Comparison of ENCODE assay signal across 23 mouse cellular contexts in the genomic region with DNA sequence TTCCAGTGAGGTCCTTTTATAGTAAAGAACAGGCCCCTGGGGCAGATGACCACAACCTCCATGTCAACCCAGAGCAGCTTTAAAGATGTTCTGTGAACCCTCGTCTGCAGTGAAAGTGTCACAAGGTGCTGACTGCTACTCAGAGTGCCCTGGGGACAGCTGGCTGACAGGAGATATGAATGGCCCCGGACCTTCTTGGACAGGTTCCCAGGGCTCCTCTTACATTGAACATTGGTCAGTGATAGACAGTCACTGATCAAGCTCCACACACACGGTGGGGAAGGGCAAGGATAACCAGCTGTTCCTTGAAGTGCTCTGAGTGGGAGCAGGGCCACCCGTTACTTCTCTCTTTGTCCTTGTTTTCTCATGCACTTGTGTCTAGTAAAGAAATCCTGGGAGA. TPM values are rescaled to one million over a fixed set of nuclear protein-coding genes. Genes with fewer than 3 reads are reported as not detected.
A peak's percentile ranks its signal among the peaks of the same experiment; 100 is the strongest.
DNase-seq lines count a peak whose midpoint lies in the region; ATAC-seq lines count a peak whose summit lies in the region.
"Had no signal": no experiment of that assay in that cellular context is flagged by ENCODE, and none has a peak within 500 bp of the region (broad histone marks: within the 10 kb centered on the region; RNA-seq: fewer than 3 reads in every experiment).

No protein-coding gene starts in this region.

- peak; percentile 48 for DNase-seq in adrenal gland, postnatal 10 days
- DNase-seq in adrenal gland, adult 2 months: no peak
- peak; percentile 93 for DNase-seq in heart, adult 11 months
- no peak for DNase-seq in heart, adult 18-20 months
- DNase-seq in heart, adult 9 months (ENCODE audit: low spot score in 2 of 2): no peak
- DNase-seq: cerebellum, adult 8-10 months; cerebellum, postnatal 36 days; embryo, embryonic 11 days; kidney, adult 18-20 months; thymus, postnatal 14 days had no signal

- H3K4me2 ChIP-seq in heart, embryonic 15.5 days: peak overlapping the region; percentile 6; the same call in 1 of the 2 replicates
- H3K4me2 ChIP-seq in heart, embryonic 16.5 days (ENCODE audit: low read depth, low read length): peak overlapping the region; percentile 8; the same call in 1 of the 2 replicates
- H3K4me2 ChIP-seq: embryonic facial prominence, embryonic 13.5 days; forebrain, embryonic 15.5 days; hindbrain, embryonic 14.5 days; liver, embryonic 15.5 days; midbrain, embryonic 15.5 days; neural tube, embryonic 13.5 days had no signal

- H3K27me3 ChIP-seq in heart, embryonic 15.5 days: no peaks in the 10 kb centered on the region
- H3K27me3 ChIP-seq in heart, embryonic 16.5 days (ENCODE audit: control insufficient read depth, insufficient read depth, low read length): no peaks in the 10 kb centered on the region
- H3K27me3 ChIP-seq: embryonic facial prominence, embryonic 13.5 days; forebrain, embryonic 15.5 days; liver, embryonic 15.5 days; midbrain, embryonic 15.5 days; neural tube, embryonic 13.5 days had no signal

- H3K27ac ChIP-seq in heart, embryonic 15.5 days: peak overlapping the region; percentile 74
- H3K27ac ChIP-seq in heart, embryonic 16.5 days (ENCODE audit: low read length): peak overlapping the region; percentile 79
- H3K27ac ChIP-seq: embryonic facial prominence, embryonic 13.5 days; forebrain, embryonic 15.5 days; hindbrain, embryonic 14.5 days; kidney, postnatal 0 days; left cerebral cortex, adult 2 months; liver, embryonic 15.5 days; macrophage; midbrain, embryonic 15.5 days; neural tube, embryonic 13.5 days had no signal

- H3K36me3 ChIP-seq in heart, embryonic 15.5 days: no peaks in the 10 kb centered on the region
- H3K36me3 ChIP-seq in heart, embryonic 16.5 days (ENCODE audit: control insufficient read depth, insufficient read depth): no peaks in the 10 kb centered on the region
- H3K36me3 ChIP-seq: embryonic facial prominence, embryonic 13.5 days; forebrain, embryonic 15.5 days; liver, embryonic 15.5 days; midbrain, embryonic 15.5 days; neural tube, embryonic 13.5 days had no signal

- H3K4me3 ChIP-seq in heart, embryonic 15.5 days: no peak overlapping the region
- H3K4me3 ChIP-seq in heart, embryonic 16.5 days (ENCODE audit: low read length): no peak overlapping the region
- H3K4me3 ChIP-seq: embryonic facial prominence, embryonic 13.5 days; forebrain, embryonic 15.5 days; left cerebral cortex, adult 2 months; liver, embryonic 15.5 days; midbrain, embryonic 15.5 days; neural tube, embryonic 13.5 days had no signal

- peak; percentile 64; the same call in 1 of the 2 replicates for ATAC-seq in heart, embryonic 15.5 days (replicated peaks; ENCODE audit: insufficient number of reproducible peaks, insufficient read depth, low FRiP score, low read depth)
- ATAC-seq in heart, embryonic 16.5 days (replicated peaks; ENCODE audit: extremely low read depth, insufficient read depth, low FRiP score): peak; percentile 72
- ATAC-seq in erythroblast, adult 5-6 weeks (replicated peaks; ENCODE audit: low FRiP score, poor library complexity, severe bottlenecking): no peak
- ATAC-seq: forebrain, embryonic 15.5 days; inflammation-experienced regulatory T-cells, adult 6 months; midbrain, embryonic 15.5 days had no signal

- no peak overlapping the region for H3K9ac ChIP-seq in heart, embryonic 15.5 days
- H3K9ac ChIP-seq in heart, embryonic 16.5 days (ENCODE audit: low read length): 0 out of 2 replicates have a peak overlapping the region, but pooled peaks have one; percentile 8
- H3K9ac ChIP-seq: embryonic facial prominence, embryonic 13.5 days; forebrain, embryonic 15.5 days; hindbrain, embryonic 14.5 days; liver, embryonic 15.5 days; midbrain, embryonic 15.5 days; neural tube, embryonic 13.5 days had no signal

- no peaks in the 10 kb centered on the region for H3K9me3 ChIP-seq in heart, embryonic 15.5 days (replicated peaks)
- no peaks in the 10 kb centered on the region for H3K9me3 ChIP-seq in heart, embryonic 16.5 days (replicated peaks; ENCODE audit: control insufficient read depth, low read length)
- H3K9me3 ChIP-seq: embryonic facial prominence, embryonic 13.5 days; forebrain, embryonic 15.5 days; liver, embryonic 15.5 days; midbrain, embryonic 15.5 days; neural tube, embryonic 13.5 days had no signal

- WGBS in heart, embryonic 15.5 days: 18% methylated on average over 4 of the region's 4 CpGs
- WGBS in heart, embryonic 16.5 days: 14% methylated on average over 4 of the region's 4 CpGs

- peaks cover 93% of the 10 kb centered on the region for H3K4me1 ChIP-seq in heart, embryonic 15.5 days (replicated peaks)
- peaks cover 75% of the 10 kb centered on the region for H3K4me1 ChIP-seq in heart, embryonic 16.5 days (ENCODE audit: control insufficient read depth, insufficient read depth, low read length)
- H3K4me1 ChIP-seq: liver, embryonic 15.5 days had no signal

RNA-seq across cellular contexts. Expression of gene Sh3bp4, which starts 50.1 kb away (rescaled TPM):
- total RNA-seq in adrenal gland, postnatal 10 days (2021): 10 to 100 TPM; 13.4 to 17.6 TPM
- total RNA-seq in adrenal gland, adult 2 months (2021): 10 to 100 TPM; 16.4 to 21.3 TPM
- polyA plus RNA-seq in adrenal gland, adult 2 months (2012; rRNA removed): 11.8 and 13.7 TPM in 2 replicates
- total RNA-seq in heart, adult 18-20 months (2021): 10 to 100 TPM; 11.2 TPM
- polyA plus RNA-seq in heart, embryonic 15.5 days (2015; fragmentation: Nextera tagmentation; extraction: Ambion mirVana): 21.2 and 21.7 TPM in 2 replicates
- polyA plus RNA-seq in heart, embryonic 16.5 days (2015; fragmentation: Nextera tagmentation; extraction: Ambion mirVana): 19.2 and 25.0 TPM in 2 replicates
- total RNA-seq in erythroblast, adult 5-6 weeks (2015; ENCODE audit: low replicate concordance): 0.21 TPM in 1 of 2 replicates, not detected in the other
- 0.51 TPM in 1 of 2 replicates, not detected in the other for total RNA-seq in erythroblast, adult 5-6 weeks (2017; ENCODE audit: low replicate concordance)

Comparison
In these comparisons a context has a peak if more than half of its experiments do, and no peak if none do; other contexts are left out.
1. DNase-seq: peak in adrenal gland, postnatal 10 days (single experiment) and heart, adult 11 months (single experiment); none in adrenal gland, adult 2 months (single experiment), heart, adult 18-20 months (0 of 2) and heart, adult 9 months (0 of 2).
2. RNA of gene Sh3bp4, which starts 50.1 kb away (total RNA-seq): 16.4 to 21.3 TPM in adrenal gland, adult 2 months, 13.4 to 17.6 TPM in adrenal gland, postnatal 10 days and 11.2 TPM in heart, adult 18-20 months; 0.21 to 0.51 TPM in erythroblast, adult 5-6 weeks; every median in the first group is over 4 times any median in the second.